Mouse (Mus musculus) spleen, adult 2 months (tissue): Measurements from ENCODE around the gene Myh14.

Experiments used
- CTCF ChIP-seq: fragments of 200-500 bp; IDR thresholded peaks from 2 replicates; pipeline ENCODE4 v1.5.1; 2011; ENCODE audit warnings: mild to moderate bottlenecking, inconsistent platforms; ENCODE audit not compliant: insufficient read depth, insufficient read length, insufficient replicate concordance; ENCODE audit errors: extremely low read depth
- POLR2A ChIP-seq: fragments of 200-500 bp; IDR thresholded peaks from 2 replicates; pipeline ENCODE4 v1.6.1; 2011; ENCODE audit warnings: low read depth, low read length, inconsistent platforms

DNA sequence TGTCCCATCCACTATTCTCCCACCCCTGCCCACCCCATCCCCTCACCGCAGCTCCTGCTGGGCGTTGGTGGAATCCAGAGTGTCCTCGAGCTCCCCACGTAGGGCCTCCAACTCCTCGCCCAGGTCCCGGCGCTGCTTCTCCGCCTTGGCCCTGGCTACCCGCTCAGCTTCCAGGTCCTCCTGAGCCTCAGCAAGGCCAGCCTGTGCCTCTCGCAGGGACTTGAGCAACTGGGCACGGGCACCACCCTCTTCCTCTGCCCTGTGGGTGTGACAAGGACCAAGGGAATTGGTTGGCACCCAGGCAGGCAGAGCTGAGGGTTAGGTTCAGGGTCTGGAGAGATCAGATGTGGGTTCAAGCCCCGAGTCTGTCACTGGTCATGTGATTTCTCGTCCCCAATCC is 43.7 kb downstream of the Myh14 start:
- TF ChIP-seq CTCF (no peak), POLR2A (no peak)
